Comparison of ENCODE assay signal across 15 mouse cellular contexts in the genomic region with DNA sequence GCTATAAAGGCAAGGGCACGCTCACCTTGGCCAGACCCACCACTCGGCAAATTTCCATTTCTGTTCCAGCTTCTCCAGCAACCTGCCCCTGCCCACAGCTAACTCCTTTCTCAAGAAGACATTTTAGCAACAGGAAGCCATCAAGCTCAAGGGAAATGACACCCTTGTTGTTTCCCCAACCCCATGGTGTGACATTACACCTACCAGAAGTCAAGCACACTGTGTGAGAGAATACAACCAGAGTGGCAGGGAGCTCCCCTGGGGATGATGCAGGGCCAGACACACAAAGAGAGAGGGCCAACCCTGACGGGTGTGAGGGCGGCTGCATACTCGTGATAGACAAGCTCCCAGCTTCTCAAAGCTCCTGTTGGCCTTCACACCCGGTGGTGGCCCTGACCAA.
"Had no signal": no experiment of that assay in that cellular context is flagged by ENCODE, and none has a peak within 500 bp of the region (broad histone marks: within the 10 kb centered on the region; RNA-seq: fewer than 3 reads in every experiment).

No protein-coding gene starts in this region.

- H3K36me3 ChIP-seq: midbrain, embryonic 13.5 days; midbrain, embryonic 15.5 days; neural tube, embryonic 12.5 days; stomach, embryonic 15.5 days had no signal

- H3K27me3 ChIP-seq: megakaryocyte, embryonic 14.5 days; midbrain, embryonic 13.5 days; midbrain, embryonic 15.5 days; neural tube, embryonic 12.5 days had no signal

- H3K4me3 ChIP-seq: megakaryocyte, embryonic 14.5 days; midbrain, embryonic 13.5 days; midbrain, embryonic 15.5 days; neural tube, embryonic 12.5 days; stomach, embryonic 15.5 days had no signal

- H3K9ac ChIP-seq: liver, embryonic 14.5 days; lung, embryonic 14.5 days; midbrain, embryonic 13.5 days; midbrain, embryonic 15.5 days; neural tube, embryonic 12.5 days; stomach, embryonic 15.5 days had no signal

- H3K27ac ChIP-seq: liver, embryonic 14.5 days; midbrain, embryonic 13.5 days; midbrain, embryonic 15.5 days; neural tube, embryonic 12.5 days; stomach, embryonic 15.5 days; stomach, postnatal 0 days had no signal

- H3K4me1 ChIP-seq: midbrain, embryonic 13.5 days; midbrain, embryonic 15.5 days; neural tube, embryonic 12.5 days; stomach, embryonic 15.5 days had no signal

- ATAC-seq: midbrain, embryonic 13.5 days; midbrain, embryonic 15.5 days had no signal

- DNase-seq: lung, adult 18-20 months; lung, embryonic 14.5 days; lung, postnatal 10 days; lung, postnatal 4 days; right cerebral cortex, postnatal 14 days; thymus, adult 2 months; thymus, postnatal 14 days; thymus, postnatal 36 days had no signal
